Mouse (Mus musculus): ENCODE measurements around the gene Fhl2.

Fhl2 gene

GRCm38 (mm10) chr1:43196661-43197241, at the start of gene Fhl2:
Fhl2 (minus strand) TSS chr1:43196984.
- DNase-seq (ENCODE audit: low spot score), result no peak

GRCm38 (mm10) chr1:43245014-43245413, 48.2 kb upstream of the Fhl2 start:
- DNase-seq (ENCODE audit: low spot score), result no peak

- DNase-seq (ENCODE audit: low spot score), result no peak
These were observed 44.4 kb upstream of the Fhl2 start for GRCm38 (mm10) chr1:43241208-43241607.

GRCm38 (mm10) chr1:43239796-43240313, 43.1 kb upstream of the Fhl2 start:
- DNase-seq (ENCODE audit: low spot score), result no peak

GRCm38 (mm10) chr1:43238471-43238870, 41.7 kb upstream of the Fhl2 start:
- DNase-seq (ENCODE audit: low spot score), result no peak

- DNase-seq (ENCODE audit: low spot score), result no peak
These were observed 40.8 kb upstream of the Fhl2 start for GRCm38 (mm10) chr1:43237360-43238235.

- DNase-seq (ENCODE audit: low spot score), result no peak
These were observed 28.9 kb upstream of the Fhl2 start for GRCm38 (mm10) chr1:43225531-43226151.

- no peak for DNase-seq (ENCODE audit: low spot score)
These were observed 28.2 kb upstream of the Fhl2 start for GRCm38 (mm10) chr1:43224943-43225342.

- no peak for DNase-seq (ENCODE audit: low spot score)
These were observed 27.4 kb upstream of the Fhl2 start for GRCm38 (mm10) chr1:43224171-43224570.

- no peak for DNase-seq (ENCODE audit: low spot score)
These were observed 26.3 kb upstream of the Fhl2 start for GRCm38 (mm10) chr1:43223097-43223496.

GRCm38 (mm10) chr1:43218016-43218680, 21.4 kb upstream of the Fhl2 start:
- no peak for DNase-seq (ENCODE audit: low spot score)

- DNase-seq (ENCODE audit: low spot score), result no peak
These were observed 18.8 kb upstream of the Fhl2 start for GRCm38 (mm10) chr1:43215601-43216000.

GRCm38 (mm10) chr1:43211274-43211673, 14.5 kb upstream of the Fhl2 start:
- DNase-seq (ENCODE audit: low spot score), result no peak

GRCm38 (mm10) chr1:43210285-43210684, 13.5 kb upstream of the Fhl2 start:
- DNase-seq (ENCODE audit: low spot score), result no peak

GRCm38 (mm10) chr1:43207147-43207546, 10.4 kb upstream of the Fhl2 start:
- DNase-seq (ENCODE audit: low spot score), result no peak

- no peak for DNase-seq (ENCODE audit: low spot score)
These were observed 6.5 kb upstream of the Fhl2 start for GRCm38 (mm10) chr1:43203282-43203681.

GRCm38 (mm10) chr1:43202226-43202625, 5.4 kb upstream of the Fhl2 start:
- no peak for DNase-seq (ENCODE audit: low spot score)

- no peak for DNase-seq (ENCODE audit: low spot score)
These were observed 5.0 kb upstream of the Fhl2 start for GRCm38 (mm10) chr1:43201796-43202195.

- no peak for DNase-seq (ENCODE audit: low spot score)
These were observed 3.1 kb upstream of the Fhl2 start for GRCm38 (mm10) chr1:43199867-43200240.

GRCm38 (mm10) chr1:43199210-43199866, 2.6 kb upstream of the Fhl2 start:
- no peak for DNase-seq (ENCODE audit: low spot score)

- DNase-seq (ENCODE audit: low spot score), result no peak
These were observed 725 bp downstream of the Fhl2 start for GRCm38 (mm10) chr1:43196059-43196458.

GRCm38 (mm10) chr1:43193423-43193822, 3.4 kb downstream of the Fhl2 start:
- DNase-seq (ENCODE audit: low spot score), result no peak

Measured in ovary, postnatal 10 days (tissue).